ENCODE assay signal across 32 mouse cellular contexts in genomic region chr1:177286764-177287163, GRCm38 (mm10). TPM values are rescaled to one million over a fixed set of nuclear protein-coding genes. Genes with fewer than 3 reads are reported as not detected.
DNase-seq lines count a peak whose midpoint lies in the region; ATAC-seq lines count a peak whose summit lies in the region.
"Had no signal": no experiment of that assay in that cellular context is flagged by ENCODE, and none has a peak within 500 bp of the region (broad histone marks: within the 10 kb centered on the region; RNA-seq: fewer than 3 reads in every experiment).

No protein-coding gene starts in this region.

- 0% methylated on average over 3 of the region's 3 CpGs for WGBS in forebrain, embryonic 14.5 days
- WGBS in forebrain, embryonic 12.5 days, result 18% methylated on average over 3 of the region's 3 CpGs

- intact Hi-C loops in left cerebral cortex, postnatal 10 days (cut with DNase I), result no loop called here

- no peak overlapping the region for H3K9ac ChIP-seq in forebrain, embryonic 14.5 days (ENCODE audit: low read length)
- H3K9ac ChIP-seq in forebrain, embryonic 12.5 days, result no peak overlapping the region
- H3K9ac ChIP-seq: embryonic facial prominence, embryonic 15.5 days; forebrain, embryonic 15.5 days; heart, embryonic 12.5 days; hindbrain, embryonic 13.5 days; limb, embryonic 15.5 days; liver, embryonic 13.5 days had no signal

- H3K4me1 ChIP-seq in forebrain, embryonic 14.5 days (ENCODE audit: control insufficient read depth, insufficient read depth, low read length), result no peaks in the 10 kb centered on the region
- no peaks in the 10 kb centered on the region for H3K4me1 ChIP-seq in forebrain, embryonic 12.5 days
- H3K4me1 ChIP-seq: embryonic facial prominence, embryonic 10.5 days; embryonic facial prominence, embryonic 15.5 days; forebrain, embryonic 15.5 days; heart, embryonic 12.5 days; hindbrain, embryonic 13.5 days; limb, embryonic 15.5 days; liver, embryonic 13.5 days had no signal

- no peak overlapping the region for H3K27ac ChIP-seq in forebrain, embryonic 14.5 days (ENCODE audit: low read depth, low read length)
- H3K27ac ChIP-seq in forebrain, embryonic 12.5 days, result no peak overlapping the region
- H3K27ac ChIP-seq: embryonic facial prominence, embryonic 10.5 days; embryonic facial prominence, embryonic 15.5 days; forebrain, embryonic 15.5 days; hindbrain, embryonic 13.5 days; left cerebral cortex, adult 2 months; limb, embryonic 15.5 days; liver, embryonic 13.5 days had no signal

- no peak overlapping the region for H3K4me3 ChIP-seq in forebrain, embryonic 14.5 days (ENCODE audit: low read depth, low read length)
- no peak overlapping the region for H3K4me3 ChIP-seq in forebrain, embryonic 12.5 days (replicated peaks)
- H3K4me3 ChIP-seq: embryonic facial prominence, embryonic 10.5 days; embryonic facial prominence, embryonic 15.5 days; forebrain, embryonic 15.5 days; heart, embryonic 12.5 days; hindbrain, embryonic 13.5 days; left cerebral cortex, adult 2 months; limb, embryonic 15.5 days; liver, embryonic 13.5 days had no signal

- H3K36me3 ChIP-seq in forebrain, embryonic 14.5 days (ENCODE audit: control insufficient read depth, insufficient read depth, low read length), result no peaks in the 10 kb centered on the region
- no peaks in the 10 kb centered on the region for H3K36me3 ChIP-seq in forebrain, embryonic 12.5 days (replicated peaks)
- H3K36me3 ChIP-seq: embryonic facial prominence, embryonic 10.5 days; embryonic facial prominence, embryonic 15.5 days; forebrain, embryonic 15.5 days; heart, embryonic 12.5 days; hindbrain, embryonic 13.5 days; limb, embryonic 15.5 days; liver, embryonic 13.5 days had no signal

- no peaks in the 10 kb centered on the region for H3K27me3 ChIP-seq in forebrain, embryonic 14.5 days (replicated peaks; ENCODE audit: control insufficient read depth, insufficient read depth, low read length)
- H3K27me3 ChIP-seq in forebrain, embryonic 12.5 days, result no peaks in the 10 kb centered on the region
- H3K27me3 ChIP-seq: CH12.LX; embryonic facial prominence, embryonic 15.5 days; forebrain, embryonic 15.5 days; heart, embryonic 12.5 days; hindbrain, embryonic 13.5 days; limb, embryonic 15.5 days; liver, embryonic 13.5 days had no signal

- H3K9me3 ChIP-seq in forebrain, embryonic 14.5 days (replicated peaks; ENCODE audit: control insufficient read depth, low read length), result no peaks in the 10 kb centered on the region
- H3K9me3 ChIP-seq in forebrain, embryonic 12.5 days, result no peaks in the 10 kb centered on the region
- H3K9me3 ChIP-seq: embryonic facial prominence, embryonic 10.5 days; embryonic facial prominence, embryonic 15.5 days; forebrain, embryonic 15.5 days; heart, embryonic 12.5 days; hindbrain, embryonic 13.5 days; limb, embryonic 15.5 days; liver, embryonic 13.5 days had no signal

- peak; percentile 33 for DNase-seq in forebrain, embryonic 14.5 days (ENCODE audit: low spot score)
- peak; percentile 57 for DNase-seq in layer of hippocampus, adult 11-12 months (ENCODE audit: low spot score)
- DNase-seq in layer of hippocampus, postnatal 25 days (ENCODE audit: extremely low spot score in 1 of 2, low spot score in 1 of 2), result no peak
- peak; percentile 77 for DNase-seq in layer of hippocampus, adult 9-11 months
- DNase-seq in left cerebral cortex, postnatal 10 days (ENCODE audit: extremely low spot score in 1 of 2, low spot score in 2 of 2), result no peak
- no peak for DNase-seq in gastrocnemius, postnatal 10 days
- DNase-seq: adrenal gland, adult 2 months; cerebellum, adult 2 months; cerebellum, postnatal 14 days; gastrocnemius, postnatal 14 days; heart, adult 18-20 months; heart, postnatal 4 days; kidney, adult 9 months; kidney, postnatal 25 days; left cerebral cortex, postnatal 4 days; liver, embryonic 13.5 days; lung, adult 18-20 months; lung, postnatal 4 days; midbrain, embryonic 14.5 days had no signal

- ATAC-seq in forebrain, embryonic 14.5 days, result no peak
- no peak for ATAC-seq in forebrain, embryonic 12.5 days (ENCODE audit: low FRiP score)
- peak; percentile 81 for ATAC-seq in megakaryocyte progenitor cell, adult 5-6 weeks (replicated peaks; ENCODE audit: poor library complexity)
- ATAC-seq: activated CD4-positive, CD25-positive, alpha-beta regulatory T cell, adult 4 months; forebrain, embryonic 15.5 days; intestine, embryonic 16.5 days; lung, postnatal 0 days had no signal

- no peak overlapping the region for H3K4me2 ChIP-seq in forebrain, embryonic 14.5 days (ENCODE audit: low read length)
- no peak overlapping the region for H3K4me2 ChIP-seq in forebrain, embryonic 12.5 days
- H3K4me2 ChIP-seq: embryonic facial prominence, embryonic 15.5 days; forebrain, embryonic 15.5 days; heart, embryonic 12.5 days; hindbrain, embryonic 13.5 days; limb, embryonic 15.5 days; liver, embryonic 13.5 days had no signal

RNA-seq across cellular contexts. Expression of gene Akt3, which starts 28.8 kb away (rescaled TPM):
- 38.8 and 39.0 TPM in 2 replicates for polyA plus RNA-seq in forebrain, embryonic 14.5 days (2014; fragmentation: Nextera tagmentation; extraction: Ambion mirVana)
- 24.5 and 28.0 TPM in 2 replicates for polyA plus RNA-seq in forebrain, embryonic 12.5 days (2016; fragmentation: Nextera tagmentation; extraction: Ambion mirVana)
- total RNA-seq in layer of hippocampus, postnatal 25 days (2021), result 100 to 1,000 TPM; 221 to 234 TPM
- total RNA-seq in megakaryocyte progenitor cell, adult 5-6 weeks (2015), result 35.5 and 39.3 TPM in 2 replicates
- total RNA-seq in megakaryocyte progenitor cell, adult 5-6 weeks (2017), result 48.1 and 49.0 TPM in 2 replicates
- total RNA-seq in left cerebral cortex, postnatal 10 days (2021), result 100 to 1,000 TPM; 314 to 337 TPM
- total RNA-seq in gastrocnemius, postnatal 10 days (2021), result 10 to 100 TPM; 19.2 to 24.3 TPM

Comparison
In these comparisons a context has a peak if more than half of its experiments do, and no peak if none do; other contexts are left out.
1. DNase-seq: peak in forebrain, embryonic 14.5 days (single experiment), layer of hippocampus, adult 11-12 months (single experiment) and layer of hippocampus, adult 9-11 months (single experiment); none in layer of hippocampus, postnatal 25 days (0 of 2), left cerebral cortex, postnatal 10 days (0 of 2) and gastrocnemius, postnatal 10 days (single experiment).
2. RNA of gene Akt3, which starts 28.8 kb away (total RNA-seq): 314 to 337 TPM in left cerebral cortex, postnatal 10 days and 221 to 234 TPM in layer of hippocampus, postnatal 25 days; 35.5 to 49.0 TPM in megakaryocyte progenitor cell, adult 5-6 weeks and 19.2 to 24.3 TPM in gastrocnemius, postnatal 10 days; every median in the first group is over 4 times any median in the second.